Mouse (Mus musculus): ENCODE measurements around the gene Nudt14.
A peak's percentile ranks its signal among the peaks of the same experiment; 100 is the strongest.

- TF ChIP-seq CTCF (IDR thresholded peaks at IDR 0.05; ENCODE audit: borderline replicate concordance, control insufficient read depth, extremely low read depth, insufficient read depth, low read length, poor library complexity) (peak; percentile 67; the same call in 1 of the 2 replicates), POLR2A (IDR thresholded peaks at IDR 0.05; ENCODE audit: control insufficient read depth, extremely low read depth, insufficient read depth, low read length, poor library complexity) (no peak)
Measured at GRCm38 (mm10) chr12:112928401-112929241, 13.3 kb downstream of the Nudt14 start.
